Mouse (Mus musculus): ENCODE data around the gene Gramd4. TPM values are rescaled to one million over a fixed set of nuclear protein-coding genes. Genes with fewer than 3 reads are reported as not detected.

Gene Gramd4
- total and polyA plus RNA-seq, 3 experiments: 0.17 to 0.66 (median 0.56) TPM

DNA sequence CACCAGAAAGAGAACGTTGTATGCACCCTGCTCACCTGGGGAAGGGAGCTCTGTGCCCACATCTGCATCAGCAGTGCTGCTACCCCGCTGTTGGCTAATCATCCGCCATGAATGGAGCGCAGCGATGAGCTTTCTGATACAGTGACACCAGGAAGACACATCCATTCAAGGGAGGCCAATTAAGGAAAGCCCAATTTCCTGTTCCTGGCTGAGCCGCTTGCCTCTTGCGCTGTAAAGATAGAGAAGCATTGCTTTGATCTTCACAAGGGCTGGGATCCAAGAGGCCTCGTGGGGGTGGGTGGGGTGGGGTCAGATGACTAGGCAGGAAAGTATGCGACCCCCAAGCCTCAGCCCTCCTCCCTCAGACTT lies 55.8 kb downstream of the Gramd4 start:
- no peak overlapping the region for H3K9ac ChIP-seq (ENCODE audit: insufficient read depth, low read depth)
- in situ Hi-C loops (cut with MboI; ENCODE audit: low pct_ligation_motif_present, low pct_unique_long_range_greater_than_20kb, low sequenced_read_pairs): no loop called here
- TF ChIP-seq KAT2A (IDR thresholded peaks at IDR 0.05; ENCODE audit: insufficient replicate concordance, low read length): no peak
- TF ChIP-seq NRF1 (IDR thresholded peaks at IDR 0.05; ENCODE audit: low read depth, low read length): no peak
- TF ChIP-seq IRF4 (IDR thresholded peaks at IDR 0.05; ENCODE audit: low read depth, low read length): no peak
- no peak for TF ChIP-seq USF1 (IDR thresholded peaks at IDR 0.05; ENCODE audit: low read depth, low read length)
- no peak for TF ChIP-seq PAX5 (IDR thresholded peaks at IDR 0.05; ENCODE audit: low read length)
- no peak for TF ChIP-seq UBTF (IDR thresholded peaks at IDR 0.05; ENCODE audit: low read depth, low read length)
- no peak for TF ChIP-seq GABPA (IDR thresholded peaks at IDR 0.05; ENCODE audit: insufficient replicate concordance, low read depth, low read length)
- TF ChIP-seq CTCF (conservative IDR thresholded peaks at IDR 0.05 in 1 of 2, IDR thresholded peaks at IDR 0.05 in 1 of 2; ENCODE audit: low read depth in 2 of 2, low read length in 2 of 2): no peak
- no peak for TF ChIP-seq MEF2A (IDR thresholded peaks at IDR 0.05; ENCODE audit: borderline replicate concordance, low read depth, low read length)
- no peak for TF ChIP-seq ZC3H11A (IDR thresholded peaks at IDR 0.05; ENCODE audit: low read depth, low read length)
- TF ChIP-seq MXI1 (IDR thresholded peaks at IDR 0.05; ENCODE audit: low read depth, low read length): no peak
- no peak for TF ChIP-seq USF2 (conservative IDR thresholded peaks at IDR 0.05; ENCODE audit: low read depth, low read length)
- dilution Hi-C loops (cut with MboI; ENCODE audit: extremely low pct_ligation_motif_present, extremely low pct_unique_long_range_greater_than_20kb, low sequenced_read_pairs): no loop called here
- H3K27me3 ChIP-seq (replicated peaks): peaks cover 37% of the 10 kb centered on the region
- DNase-seq (ENCODE audit: extremely low read depth): no peak
- H3K36me3 ChIP-seq (replicated peaks in 1 of 2; ENCODE audit: control insufficient read depth in 1 of 2, insufficient read depth in 1 of 2, low read length in 1 of 2): no peaks in the 10 kb centered on the region
- no peak overlapping the region for H3K27ac ChIP-seq (ENCODE audit: insufficient read depth, low read depth)
- no peaks in the 10 kb centered on the region for H3K9me3 ChIP-seq (replicated peaks; ENCODE audit: low read length)
- no peak overlapping the region for H3K4me2 ChIP-seq (ENCODE audit: insufficient read depth, low read depth, poor library complexity, severe bottlenecking)
- no peak overlapping the region for H3K4me3 ChIP-seq (replicated peaks in 1 of 3; ENCODE audit: low read depth in 2 of 3, low read length in 2 of 3, poor library complexity in 1 of 3)
- H3K4me1 ChIP-seq (ENCODE audit: control insufficient read depth in 1 of 2, insufficient read depth in 2 of 2): peaks cover 5 to 30% of the 10 kb centered on the region in 2 experiments; a peak in 2 of 4 replicates
- H3K79me2 ChIP-seq (replicated peaks; ENCODE audit: control insufficient read depth, extremely low read depth, insufficient read depth, poor library complexity, severe bottlenecking): no peaks in the 10 kb centered on the region

DNA sequence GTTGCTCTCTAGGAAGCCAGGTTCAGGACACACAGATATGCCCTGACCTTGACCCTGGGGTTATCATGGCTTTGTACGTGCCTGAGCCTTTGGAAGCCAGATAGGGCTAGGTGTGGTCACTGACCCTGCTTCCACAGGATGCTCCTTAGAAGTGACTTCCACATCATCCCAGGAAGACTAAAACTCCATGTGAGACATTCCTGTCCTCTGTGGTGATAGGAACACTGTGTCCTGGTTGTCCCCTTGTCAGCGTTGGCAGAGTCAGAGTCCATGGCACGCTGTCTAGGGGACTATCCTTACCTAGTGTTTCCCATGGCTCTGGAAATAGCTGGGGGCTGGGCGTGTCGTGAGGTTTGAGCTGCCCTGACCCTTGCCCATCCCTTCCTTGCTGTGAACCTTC lies 58.9 kb downstream of the Gramd4 start:
- Histone ChIP-seq H3K79me2 (replicated peaks; ENCODE audit: control insufficient read depth, extremely low read depth, insufficient read depth, poor library complexity, severe bottlenecking) (no peaks in the 10 kb centered on the region), H3K36me3 (replicated peaks in 1 of 2; ENCODE audit: control insufficient read depth in 1 of 2, insufficient read depth in 1 of 2, low read length in 1 of 2) (no peaks in the 10 kb centered on the region), H3K9me3 (replicated peaks; ENCODE audit: low read length) (no peaks in the 10 kb centered on the region), H3K9ac (ENCODE audit: insufficient read depth, low read depth) (no peak overlapping the region), H3K4me2 (ENCODE audit: insufficient read depth, low read depth, poor library complexity, severe bottlenecking) (no peak overlapping the region), H3K4me3 (replicated peaks in 1 of 3; ENCODE audit: low read depth in 2 of 3, low read length in 2 of 3, poor library complexity in 1 of 3) (no peak overlapping the region), H3K27me3 (replicated peaks) (peaks cover 35% of the 10 kb centered on the region), H3K4me1 (ENCODE audit: control insufficient read depth in 1 of 2, insufficient read depth in 2 of 2) (peaks cover 0 to 6% of the 10 kb centered on the region in 2 experiments; a peak in 2 of 4 replicates), H3K27ac (ENCODE audit: insufficient read depth, low read depth) (no peak overlapping the region)
- dilution Hi-C loops (cut with MboI; ENCODE audit: extremely low pct_ligation_motif_present, extremely low pct_unique_long_range_greater_than_20kb, low sequenced_read_pairs): no loop called here
- in situ Hi-C loops (cut with MboI; ENCODE audit: low pct_ligation_motif_present, low pct_unique_long_range_greater_than_20kb, low sequenced_read_pairs): no loop called here
- no peak for DNase-seq (ENCODE audit: extremely low read depth)
- TF ChIP-seq PAX5 (IDR thresholded peaks at IDR 0.05; ENCODE audit: low read length): no peak
- no peak for TF ChIP-seq MAZ (IDR thresholded peaks at IDR 0.05; ENCODE audit: low read depth, low read length)
- TF ChIP-seq RAD21 (IDR thresholded peaks at IDR 0.05; ENCODE audit: low read depth, low read length): no peak
- TF ChIP-seq KAT2A (IDR thresholded peaks at IDR 0.05; ENCODE audit: insufficient replicate concordance, low read length): no peak
- no peak for TF ChIP-seq ZKSCAN1 (IDR thresholded peaks at IDR 0.05; ENCODE audit: borderline replicate concordance, low read depth, low read length)
- TF ChIP-seq ZMIZ1 (IDR thresholded peaks at IDR 0.05; ENCODE audit: low read depth, low read length): no peak
- no peak for TF ChIP-seq HCFC1 (IDR thresholded peaks at IDR 0.05; ENCODE audit: low read depth, low read length)
